Mouse (Mus musculus) intestine, embryonic 16.5 days (tissue): Measurements from ENCODE around the gene Casp4. TPM values are rescaled to one million over a fixed set of nuclear protein-coding genes. Genes with fewer than 3 reads are reported as not detected.

ENCODE experiments used
- ATAC-seq: fragments of 200-750 bp; cut with Nextera tagmentation; 2 replicates; pipeline ENCODE4 v1.8.0; 2017; ENCODE audit warnings: moderate TSS enrichment, moderate library complexity
- H3K27ac ChIP-seq: fragments of 300-500 bp; sonication (generic); 2 replicates; pipeline ENCODE4 v1.5.1; 2014; ENCODE audit warnings: mild to moderate bottlenecking, low read length
- H3K27me3 ChIP-seq: fragments of 300-500 bp; sonication (generic); replicated peaks from 2 replicates; pipeline ENCODE4 v1.6.1; 2014; ENCODE audit warnings: low read length, control low read depth, mixed read lengths; ENCODE audit not compliant: control insufficient read depth, insufficient read depth
- H3K36me3 ChIP-seq: fragments of 300-500 bp; sonication (generic); 2 replicates; pipeline ENCODE4 v1.6.1; 2014; ENCODE audit warnings: low read length, control low read depth; ENCODE audit not compliant: control insufficient read depth, insufficient read depth
- H3K4me1 ChIP-seq: fragments of 300-500 bp; sonication (generic); 2 replicates; pipeline ENCODE4 v1.6.1; 2014; ENCODE audit warnings: low read length, control low read depth, mixed read lengths; ENCODE audit not compliant: control insufficient read depth, insufficient read depth
- H3K4me2 ChIP-seq: fragments of 300-500 bp; sonication (generic); 2 replicates; pipeline ENCODE4 v1.6.1; 2014; ENCODE audit warnings: low read depth, low read length, control low read depth
- H3K4me3 ChIP-seq: fragments of 300-500 bp; sonication (generic); 2 replicates; pipeline ENCODE4 v1.5.1; 2014; ENCODE audit warnings: mild to moderate bottlenecking, low read length
- H3K9ac ChIP-seq: fragments of 300-500 bp; sonication (generic); 2 replicates; pipeline ENCODE4 v1.6.1; 2014; ENCODE audit warnings: low read depth, low read length
- H3K9me3 ChIP-seq: fragments of 300-500 bp; sonication (generic); 2 replicates; pipeline ENCODE4 v1.6.1; 2016; ENCODE audit warnings: low read length, control low read depth; ENCODE audit not compliant: control insufficient read depth
- WGBS: fragments of 180-500 bp; shearing (Covaris S2); extraction: QIAGEN DNeasy Blood & Tissue Kit; methylation state at CpG from one replicate; pipeline ENCODE4 v1.1.7; 2014; 5-methylcytosine and 5-hydroxymethylcytosine counted together
- polyA plus RNA-seq: library from polyadenylated mRNA; unstranded; fragments of >200 nt; fragmentation: Nextera tagmentation; extraction: Ambion mirVana; gene quantifications from 2 replicates; pipeline ENCODE4 v1.2.1, GENCODE M21; 2015

Gene Casp4
- polyA plus RNA-seq, 1 experiment from 2014 or later, result 3.7 TPM

GRCm38 (mm10) chr9:5353673-5354072 is 45.0 kb downstream of the Casp4 start:
- no peaks in the 10 kb centered on the region for H3K27me3 ChIP-seq

GRCm38 (mm10) chr9:5356801-5357200 is 48.2 kb downstream of the Casp4 start:
- ATAC-seq, result no peak
- H3K4me2 ChIP-seq, result no peak overlapping the region
- H3K36me3 ChIP-seq, result no peaks in the 10 kb centered on the region
- no peaks in the 10 kb centered on the region for H3K9me3 ChIP-seq
- no peak overlapping the region for H3K4me3 ChIP-seq
- no peaks in the 10 kb centered on the region for H3K27me3 ChIP-seq
- no peak overlapping the region for H3K9ac ChIP-seq
- H3K27ac ChIP-seq, result no peak overlapping the region
- H3K4me1 ChIP-seq, result no peaks in the 10 kb centered on the region

More at GRCm38 (mm10) chr9:5353673-5354072, 45.0 kb downstream of the Casp4 start:
- H3K4me3 ChIP-seq, result no peak overlapping the region
- no peak overlapping the region for H3K9ac ChIP-seq
- H3K9me3 ChIP-seq, result no peaks in the 10 kb centered on the region
- no peak for ATAC-seq
- no peak overlapping the region for H3K4me2 ChIP-seq
- no peak overlapping the region for H3K27ac ChIP-seq
- H3K36me3 ChIP-seq, result no peaks in the 10 kb centered on the region
- 73% methylated on average over 2 of the region's 2 CpGs for WGBS
- no peaks in the 10 kb centered on the region for H3K4me1 ChIP-seq

Other genes with a start within 250 kb of the Casp4 start
- 6.9 and 12.1 TPM in 2 replicates for gene Casp1, start 10.3 kb upstream of the Casp4 start, polyA plus RNA-seq
- gene Casp12, start 36.6 kb downstream of the Casp4 start, polyA plus RNA-seq, result 6.1 and 7.1 TPM in 2 replicates